Mouse (Mus musculus): ENCODE data around the gene Afmid. TPM values are rescaled to one million over a fixed set of nuclear protein-coding genes. Genes with fewer than 3 reads are reported as not detected.
"Not testable (repeated sequence)": the region's sequence is repeated elsewhere in the genome, so short reads cannot be mapped to it uniquely, and the experiment has no call there.

The Afmid gene
- total and polyA plus RNA-seq, 2 experiments from 2014 or later: 3.6 to 8.8 TPM

DNA sequence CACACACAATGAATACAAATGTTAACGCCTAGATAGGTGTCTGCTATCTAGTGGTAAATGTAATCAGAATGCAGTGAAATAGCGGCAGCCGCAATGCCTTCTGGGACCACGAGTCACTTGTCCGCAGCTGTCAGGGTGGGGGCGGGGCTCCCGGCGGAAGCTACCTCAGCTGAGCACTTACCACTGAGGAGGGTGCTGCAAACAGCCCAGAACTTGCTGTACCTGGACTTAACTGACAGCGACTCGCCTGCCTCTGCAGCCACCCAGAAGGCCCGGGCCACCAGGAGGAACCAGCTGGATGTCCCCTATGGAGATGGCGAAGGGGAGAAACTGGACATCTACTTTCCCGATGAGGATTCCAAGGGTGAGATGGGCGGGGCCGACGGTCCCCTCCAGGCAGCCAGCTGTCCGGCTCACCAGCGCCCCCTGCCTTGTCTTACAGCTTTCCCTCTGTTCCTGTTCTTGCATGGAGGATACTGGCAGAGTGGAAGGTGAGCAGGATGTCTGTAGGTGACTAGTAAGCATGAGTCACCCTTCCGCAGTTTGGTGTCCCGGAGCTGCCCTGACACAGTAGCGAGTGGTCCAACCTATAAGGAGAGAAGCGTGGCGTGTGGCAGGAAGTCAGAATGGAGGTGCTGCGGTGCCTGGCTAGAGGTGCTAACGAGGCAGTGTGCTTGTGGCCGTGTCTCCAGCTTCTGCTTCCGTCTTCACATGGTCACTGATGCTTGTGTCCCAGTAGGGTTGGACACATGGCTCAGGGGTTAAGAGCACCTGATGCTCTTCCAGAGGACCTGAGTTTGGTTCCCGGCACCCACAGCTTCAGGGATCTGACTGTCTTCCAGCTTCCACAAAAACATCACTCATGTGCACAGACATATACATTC lies 6.6 kb downstream of the Afmid start:
- H3K4me1 ChIP-seq (ENCODE audit: insufficient read depth): no peaks in the 10 kb centered on the region
- DNase-seq: peak; percentile 84
- no peaks in the 10 kb centered on the region for H3K27me3 ChIP-seq (ENCODE audit: insufficient read depth, low read length)
- peak overlapping the region; percentile 30 for H3K4me3 ChIP-seq (ENCODE audit: low read depth, low read length)
- peak; percentile 85 for ATAC-seq
- 20% methylated on average over 28 of the region's 28 CpGs for WGBS
- no peaks in the 10 kb centered on the region for H3K36me3 ChIP-seq (ENCODE audit: insufficient read depth)
- peak overlapping the region; percentile 45; the same call in 1 of the 2 replicates for H3K27ac ChIP-seq (ENCODE audit: low read depth, low read length)
- H3K9ac ChIP-seq: peak overlapping the region; percentile 33
- H3K9me3 ChIP-seq (ENCODE audit: low read length): no peaks in the 10 kb centered on the region
- TF ChIP-seq CTCF (IDR thresholded peaks at IDR 0.05; ENCODE audit: low read depth): peak; percentile 71
- H3K4me2 ChIP-seq (ENCODE audit: low read depth): peak overlapping the region; percentile 44

DNA sequence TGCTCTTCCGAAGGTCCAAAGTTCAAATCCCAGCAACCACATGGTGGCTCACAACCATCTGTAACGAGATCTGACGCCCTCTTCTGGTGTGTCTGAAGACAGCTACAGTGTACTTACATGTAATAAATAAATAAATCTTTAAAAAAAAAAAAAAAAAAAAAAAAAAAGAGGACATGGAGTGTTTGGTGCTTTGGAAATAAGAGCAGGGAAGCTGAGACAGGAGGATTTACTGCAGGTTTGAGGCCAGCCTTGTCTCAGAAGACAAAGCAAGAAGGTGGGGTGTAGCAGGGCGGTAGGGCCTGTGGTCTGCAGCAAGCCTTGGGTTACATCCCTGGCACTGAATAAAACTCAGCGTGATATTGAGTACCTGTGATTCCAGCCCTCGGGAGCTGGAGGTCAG lies 7.8 kb downstream of the Afmid start:
- not testable (repeated sequence) for DNase-seq; H3K4me3 ChIP-seq (ENCODE audit: low read depth, low read length); H3K27me3 ChIP-seq (ENCODE audit: insufficient read depth, low read length); H3K4me2 ChIP-seq (ENCODE audit: low read depth); H3K9ac ChIP-seq; ATAC-seq; H3K4me1 ChIP-seq (ENCODE audit: insufficient read depth); H3K27ac ChIP-seq (ENCODE audit: low read depth, low read length); H3K36me3 ChIP-seq (ENCODE audit: insufficient read depth); H3K9me3 ChIP-seq (ENCODE audit: low read length)
- 87% methylated on average over 4 of the region's 6 CpGs for WGBS

DNA sequence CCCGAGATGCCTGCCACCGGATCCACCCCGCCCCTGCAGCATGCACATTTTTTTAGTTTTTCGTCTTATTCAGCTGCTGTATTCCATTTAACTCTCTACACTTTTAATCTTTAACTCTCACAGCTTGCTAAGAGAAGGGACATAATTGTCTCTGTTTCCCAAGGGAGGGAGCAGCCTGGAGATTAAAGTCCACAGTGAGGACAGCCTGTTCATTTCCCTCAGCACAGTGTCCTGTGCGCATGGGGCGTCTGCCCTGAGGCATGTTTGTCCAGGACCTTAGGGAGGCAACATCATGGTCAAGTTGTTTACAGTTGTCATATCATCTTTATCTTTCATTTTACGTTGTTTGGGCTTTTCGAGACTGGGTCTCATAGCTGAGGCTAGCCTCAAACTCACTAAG lies 8.4 kb downstream of the Afmid start:
- H3K4me1 ChIP-seq (ENCODE audit: insufficient read depth): no peaks in the 10 kb centered on the region
- no peak overlapping the region for H3K27ac ChIP-seq (ENCODE audit: low read depth, low read length)
- H3K9ac ChIP-seq: no peak overlapping the region
- DNase-seq (no peak), ATAC-seq (no peak)
- H3K36me3 ChIP-seq (ENCODE audit: insufficient read depth): no peaks in the 10 kb centered on the region
- TF ChIP-seq CTCF (IDR thresholded peaks at IDR 0.05; ENCODE audit: low read depth): no peak
- H3K27me3 ChIP-seq (ENCODE audit: insufficient read depth, low read length): no peaks in the 10 kb centered on the region
- no peaks in the 10 kb centered on the region for H3K9me3 ChIP-seq (ENCODE audit: low read length)
- H3K4me3 ChIP-seq (ENCODE audit: low read depth, low read length): no peak overlapping the region
- H3K4me2 ChIP-seq (ENCODE audit: low read depth): no peak overlapping the region
- 90% methylated on average over 8 of the region's 8 CpGs for WGBS

DNA sequence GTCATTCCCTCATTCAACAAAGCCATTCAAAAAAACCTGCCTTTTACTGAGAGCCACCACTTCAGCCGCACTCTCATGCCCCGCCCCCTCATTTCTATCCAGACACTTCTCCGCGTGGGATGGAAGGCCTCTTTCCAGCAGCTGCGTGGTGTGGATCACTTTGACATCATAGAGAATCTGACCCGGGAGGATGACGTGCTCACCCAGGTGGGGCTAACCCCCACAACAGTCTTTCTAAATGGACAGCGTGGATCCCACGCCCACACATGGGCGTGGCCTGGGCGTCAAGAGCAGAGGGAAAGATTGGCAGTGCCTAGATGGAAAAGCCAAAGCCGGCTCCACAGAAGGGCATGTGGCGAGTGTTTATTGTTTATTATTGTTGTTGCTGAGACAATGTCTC lies 10.6 kb downstream of the Afmid start:
- H3K9me3 ChIP-seq (ENCODE audit: low read length): no peaks in the 10 kb centered on the region
- H3K9ac ChIP-seq: no peak overlapping the region
- H3K4me2 ChIP-seq (ENCODE audit: low read depth): peak overlapping the region; percentile 34
- 23% methylated on average over 13 of the region's 13 CpGs for WGBS
- no peaks in the 10 kb centered on the region for H3K27me3 ChIP-seq (ENCODE audit: insufficient read depth, low read length)
- no peak for TF ChIP-seq CTCF (IDR thresholded peaks at IDR 0.05; ENCODE audit: low read depth)
- no peaks in the 10 kb centered on the region for H3K4me1 ChIP-seq (ENCODE audit: insufficient read depth)
- DNase-seq (peak; percentile 48), ATAC-seq (peak; percentile 16; the same call in 1 of the 2 replicates)
- H3K27ac ChIP-seq (ENCODE audit: low read depth, low read length): no peak overlapping the region
- no peaks in the 10 kb centered on the region for H3K36me3 ChIP-seq (ENCODE audit: insufficient read depth)
- peak overlapping the region; percentile 16; the same call in 1 of the 2 replicates for H3K4me3 ChIP-seq (ENCODE audit: low read depth, low read length)

DNA sequence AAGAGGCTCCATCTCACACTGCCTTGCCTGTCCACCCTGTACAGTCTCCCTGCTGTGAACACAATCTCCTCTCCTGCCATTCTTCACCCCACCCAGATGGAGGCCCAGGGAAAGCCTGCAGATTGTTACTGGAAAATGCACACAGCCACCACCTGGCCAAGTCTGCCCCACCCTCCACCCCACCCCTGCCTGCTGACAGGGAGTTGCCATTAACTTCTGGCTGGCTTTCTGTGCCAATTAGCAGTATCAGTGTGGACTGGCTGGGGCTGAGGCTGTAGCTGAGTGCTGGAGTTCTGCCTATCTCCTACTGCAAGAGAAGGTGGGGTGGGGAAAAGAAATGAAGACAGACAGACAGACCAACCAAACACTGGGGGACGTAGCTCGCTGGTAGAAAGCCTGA lies 12.8 kb downstream of the Afmid start:
- H3K4me3 ChIP-seq (ENCODE audit: low read depth, low read length): no peak overlapping the region
- H3K9ac ChIP-seq: no peak overlapping the region
- H3K4me1 ChIP-seq (ENCODE audit: insufficient read depth): no peaks in the 10 kb centered on the region
- DNase-seq (no peak), ATAC-seq (no peak)
- no peaks in the 10 kb centered on the region for H3K27me3 ChIP-seq (ENCODE audit: insufficient read depth, low read length)
- no peaks in the 10 kb centered on the region for H3K9me3 ChIP-seq (ENCODE audit: low read length)
- H3K27ac ChIP-seq (ENCODE audit: low read depth, low read length): no peak overlapping the region
- no peak overlapping the region for H3K4me2 ChIP-seq (ENCODE audit: low read depth)
- TF ChIP-seq CTCF (IDR thresholded peaks at IDR 0.05; ENCODE audit: low read depth): no peak
- H3K36me3 ChIP-seq (ENCODE audit: insufficient read depth): no peaks in the 10 kb centered on the region
- WGBS: 71% methylated on average over 2 of the region's 2 CpGs

DNA sequence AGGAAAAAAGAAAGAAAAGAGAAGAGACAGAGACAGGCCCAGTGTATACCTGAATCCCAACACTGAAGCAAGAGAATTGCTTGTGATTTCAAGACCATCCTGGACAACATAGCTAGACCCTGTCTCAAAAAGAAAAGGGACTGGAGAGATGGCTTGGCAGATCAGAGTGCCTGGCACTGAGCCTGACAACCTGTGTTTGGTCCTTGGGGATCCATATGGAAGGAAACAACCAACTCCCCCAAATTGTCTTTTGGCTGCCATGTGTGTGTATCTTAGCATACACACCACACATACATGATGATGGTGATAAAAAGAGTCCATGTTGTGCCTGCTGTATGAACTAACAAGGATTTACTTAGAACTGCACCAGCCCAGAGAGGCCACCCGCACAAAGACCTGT lies 13.3 kb downstream of the Afmid start:
- no peaks in the 10 kb centered on the region for H3K36me3 ChIP-seq (ENCODE audit: insufficient read depth)
- H3K9me3 ChIP-seq (ENCODE audit: low read length): no peaks in the 10 kb centered on the region
- H3K4me2 ChIP-seq (ENCODE audit: low read depth): no peak overlapping the region
- no peak for TF ChIP-seq CTCF (IDR thresholded peaks at IDR 0.05; ENCODE audit: low read depth)
- no peak for DNase-seq
- no peak for ATAC-seq
- H3K27ac ChIP-seq (ENCODE audit: low read depth, low read length): no peak overlapping the region
- 68% methylated on average over 1 of the region's 1 CpGs for WGBS
- no peaks in the 10 kb centered on the region for H3K4me1 ChIP-seq (ENCODE audit: insufficient read depth)
- no peak overlapping the region for H3K4me3 ChIP-seq (ENCODE audit: low read depth, low read length)
- H3K27me3 ChIP-seq (ENCODE audit: insufficient read depth, low read length): no peaks in the 10 kb centered on the region
- H3K9ac ChIP-seq: no peak overlapping the region

DNA sequence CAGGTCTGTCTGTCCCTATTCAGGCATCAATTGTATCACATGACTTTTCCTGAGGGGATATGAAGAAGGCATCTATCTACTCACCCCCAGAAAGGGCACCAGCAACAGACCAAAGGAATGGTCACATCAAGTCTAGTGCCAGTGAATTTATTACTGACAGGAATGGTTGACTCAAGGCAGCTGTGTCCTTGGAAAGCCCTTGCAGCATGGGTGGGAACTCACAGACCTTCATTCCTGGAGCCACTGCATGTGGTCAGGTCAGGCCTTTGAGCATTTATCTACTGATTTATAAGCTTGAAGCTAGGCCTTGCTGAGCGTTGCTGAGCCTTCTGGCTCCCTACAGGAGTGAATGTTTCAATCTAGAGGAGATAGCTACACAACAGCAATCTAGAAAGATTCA lies 15.2 kb downstream of the Afmid start:
- no peak for TF ChIP-seq CTCF (IDR thresholded peaks at IDR 0.05; ENCODE audit: low read depth)
- no peak overlapping the region for H3K9ac ChIP-seq
- no peaks in the 10 kb centered on the region for H3K27me3 ChIP-seq (ENCODE audit: insufficient read depth, low read length)
- ATAC-seq (no peak), DNase-seq (no peak)
- 57% methylated on average over 1 of the region's 1 CpGs for WGBS
- H3K4me1 ChIP-seq (ENCODE audit: insufficient read depth): no peaks in the 10 kb centered on the region
- no peaks in the 10 kb centered on the region for H3K36me3 ChIP-seq (ENCODE audit: insufficient read depth)
- no peak overlapping the region for H3K4me3 ChIP-seq (ENCODE audit: low read depth, low read length)
- H3K9me3 ChIP-seq (ENCODE audit: low read length): no peaks in the 10 kb centered on the region
- H3K27ac ChIP-seq (ENCODE audit: low read depth, low read length): no peak overlapping the region
- no peak overlapping the region for H3K4me2 ChIP-seq (ENCODE audit: low read depth)
